Mouse (Mus musculus): ENCODE results near the gene Kmt2a. TPM values are rescaled to one million over a fixed set of nuclear protein-coding genes. Genes with fewer than 3 reads are reported as not detected.
"Not testable (repeated sequence)": the region's sequence is repeated elsewhere in the genome, so short reads cannot be mapped to it uniquely, and the experiment has no call there.

Kmt2a gene
- total RNA-seq, 2 experiments from 2014 or later = 31.9 to 38.3 TPM

GRCm38 (mm10) chr9:44819920-44820827, 60.9 kb downstream of the Kmt2a start:
- peak; percentile 26 to 34 for DNase-seq

GRCm38 (mm10) chr9:44817522-44817921, 63.6 kb downstream of the Kmt2a start:
- DNase-seq = no peak

GRCm38 (mm10) chr9:44814179-44814578, 66.9 kb downstream of the Kmt2a start:
- no peak for DNase-seq

GRCm38 (mm10) chr9:44810316-44810715, 70.8 kb downstream of the Kmt2a start:
- DNase-seq = no peak

GRCm38 (mm10) chr9:44807778-44808177, 73.3 kb downstream of the Kmt2a start:
- DNase-seq = no peak

GRCm38 (mm10) chr9:44807141-44807540, 74.0 kb downstream of the Kmt2a start:
- DNase-seq = no peak

- DNase-seq = no peak
These were observed 75.6 kb downstream of the Kmt2a start for GRCm38 (mm10) chr9:44805536-44805935.

- DNase-seq = no peak
These were observed 76.4 kb downstream of the Kmt2a start for GRCm38 (mm10) chr9:44804678-44805077.

- peak in 1 of 2 experiments; percentile 48 for DNase-seq
These were observed 78.2 kb downstream of the Kmt2a start, which contains the start of gene Ttc36 for GRCm38 (mm10) chr9:44802808-44803450. Gene Ttc36 (minus strand): TSS chr9:44803072.

- no peak for DNase-seq
These were observed 79.4 kb downstream of the Kmt2a start for GRCm38 (mm10) chr9:44801669-44802068.

GRCm38 (mm10) chr9:44799958-44800324, 81.2 kb downstream of the Kmt2a start:
- no peak for DNase-seq

GRCm38 (mm10) chr9:44799102-44799957, 81.8 kb downstream of the Kmt2a start, which contains the start of gene Tmem25:
Gene Tmem25 (minus strand): TSS chr9:44799307.
- DNase-seq = peak; percentile 94 to 96

- DNase-seq = no peak
These were observed 82.8 kb downstream of the Kmt2a start for GRCm38 (mm10) chr9:44798298-44798697.

- no peak for DNase-seq
These were observed 88.3 kb downstream of the Kmt2a start for GRCm38 (mm10) chr9:44792842-44793241.

- DNase-seq = peak; percentile 94 to 97
These were observed 108.1 kb downstream of the Kmt2a start for GRCm38 (mm10) chr9:44772750-44773651.

- DNase-seq = no peak
These were observed 108.7 kb downstream of the Kmt2a start for GRCm38 (mm10) chr9:44772392-44772749.

GRCm38 (mm10) chr9:44771376-44771775, 109.7 kb downstream of the Kmt2a start:
- DNase-seq = no peak

GRCm38 (mm10) chr9:44768029-44768394, 113.1 kb downstream of the Kmt2a start:
- DNase-seq = not testable (repeated sequence)

GRCm38 (mm10) chr9:44767101-44768028, 113.7 kb downstream of the Kmt2a start, which contains the start of the genes Arcn1 and Ift46:
Gene Arcn1 (minus strand): TSS chr9:44767845.
Gene Ift46 (plus strand): TSS chr9:44767908.
- peak; percentile 87 for DNase-seq

- no peak for DNase-seq
These were observed 120.2 kb downstream of the Kmt2a start for GRCm38 (mm10) chr9:44760873-44761272.

All from adrenal gland, postnatal 36 days (tissue).